Mouse (Mus musculus) brain, embryonic 14.5 days (tissue): ENCODE measurements around the gene Ppfia3.

Experiments
- CTCF ChIP-seq: fragments of 200-500 bp; IDR thresholded peaks from 2 replicates; pipeline ENCODE4 v1.5.1; 2012; ENCODE audit warnings: inconsistent platforms, mild to moderate bottlenecking, moderate library complexity, borderline replicate concordance; ENCODE audit not compliant: insufficient read depth, insufficient read length; ENCODE audit errors: extremely low read depth
- POLR2A ChIP-seq: fragments of 200-500 bp; IDR thresholded peaks from 2 replicates; pipeline ENCODE4 v1.6.1; 2012; ENCODE audit warnings: mild to moderate bottlenecking, inconsistent platforms, borderline replicate concordance; ENCODE audit not compliant: poor library complexity, insufficient read depth, insufficient read length, severe bottlenecking; ENCODE audit errors: extremely low read depth

DNA sequence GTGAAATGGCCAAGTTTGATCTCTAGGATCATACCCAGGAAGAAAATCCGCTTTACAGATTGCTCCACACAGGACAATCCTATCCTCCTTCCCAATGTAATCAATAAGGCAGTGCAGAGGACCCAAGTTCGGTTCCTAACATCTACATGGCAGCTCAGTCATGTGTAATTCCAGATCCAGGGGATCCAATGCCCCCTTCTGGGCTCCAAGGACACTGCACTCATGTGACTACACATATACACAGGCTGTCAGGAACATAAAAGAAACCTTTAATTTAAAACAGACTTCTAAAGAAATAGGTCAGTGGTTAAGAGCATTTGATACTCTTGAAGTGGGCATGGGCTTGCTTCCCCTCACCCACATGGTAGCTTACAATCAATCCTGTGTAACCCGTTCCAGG lies 19.3 kb upstream of the Ppfia3 start:
- TF ChIP-seq POLR2A (no peak), CTCF (peak; percentile 25; the same call in 1 of the 2 replicates)
